Mouse (Mus musculus) forebrain, embryonic 16.5 days (tissue): Measurements from ENCODE around the gene Epb41. TPM values are rescaled to one million over a fixed set of nuclear protein-coding genes. Genes with fewer than 3 reads are reported as not detected.

Experiments used
- ATAC-seq: fragments of 200-750 bp; cut with Nextera tagmentation; 2 replicates; pipeline ENCODE4 v1.8.0; 2017; ENCODE audit warnings: mild to moderate bottlenecking, moderate library complexity
- H3K27ac ChIP-seq: fragments of 300-500 bp; sonication (generic); 2 replicates; pipeline ENCODE4 v1.5.1; 2014; ENCODE audit warnings: low read length, control low read depth
- H3K27me3 ChIP-seq: fragments of 300-500 bp; sonication (generic); replicated peaks from 2 replicates; pipeline ENCODE4 v1.6.1; 2014; ENCODE audit warnings: low read length; ENCODE audit not compliant: control insufficient read depth, insufficient read depth
- H3K36me3 ChIP-seq: fragments of 300-500 bp; sonication (generic); 2 replicates; pipeline ENCODE4 v1.6.1; 2014; ENCODE audit not compliant: control insufficient read depth, insufficient read depth
- H3K4me1 ChIP-seq: fragments of 300-500 bp; sonication (generic); replicated peaks from 2 replicates; pipeline ENCODE4 v1.6.1; 2014; ENCODE audit warnings: low read length; ENCODE audit not compliant: control insufficient read depth, insufficient read depth
- H3K4me2 ChIP-seq: fragments of 300-500 bp; sonication (generic); 2 replicates; pipeline ENCODE4 v1.6.1; 2014; ENCODE audit warnings: mild to moderate bottlenecking, low read length, control low read depth
- H3K4me3 ChIP-seq: fragments of 300-500 bp; sonication (generic); replicated peaks from 2 replicates; pipeline ENCODE4 v1.5.1; 2014; ENCODE audit warnings: mild to moderate bottlenecking, low read length, control low read depth
- H3K9ac ChIP-seq: fragments of 300-500 bp; sonication (generic); replicated peaks from 2 replicates; pipeline ENCODE4 v1.6.1; 2014; ENCODE audit warnings: low read depth, low read length, control low read depth
- H3K9me3 ChIP-seq: fragments of 300-500 bp; sonication (generic); 2 replicates; pipeline ENCODE4 v1.6.1; 2016; ENCODE audit warnings: low read length; ENCODE audit not compliant: control insufficient read depth
- WGBS: fragments of 180-500 bp; shearing (Covaris S2); extraction: QIAGEN DNeasy Blood & Tissue Kit; methylation state at CpG from one replicate; pipeline ENCODE4 v1.1.7; 2014; 5-methylcytosine and 5-hydroxymethylcytosine counted together
- polyA plus RNA-seq: library from polyadenylated mRNA; unstranded; fragments of >200 nt; fragmentation: Nextera tagmentation; extraction: Ambion mirVana; gene quantifications from 2 replicates; pipeline ENCODE4 v1.2.1, GENCODE M21; 2015

Epb41 gene
- polyA plus RNA-seq, 1 experiment from 2014 or later: 74.1 TPM

DNA sequence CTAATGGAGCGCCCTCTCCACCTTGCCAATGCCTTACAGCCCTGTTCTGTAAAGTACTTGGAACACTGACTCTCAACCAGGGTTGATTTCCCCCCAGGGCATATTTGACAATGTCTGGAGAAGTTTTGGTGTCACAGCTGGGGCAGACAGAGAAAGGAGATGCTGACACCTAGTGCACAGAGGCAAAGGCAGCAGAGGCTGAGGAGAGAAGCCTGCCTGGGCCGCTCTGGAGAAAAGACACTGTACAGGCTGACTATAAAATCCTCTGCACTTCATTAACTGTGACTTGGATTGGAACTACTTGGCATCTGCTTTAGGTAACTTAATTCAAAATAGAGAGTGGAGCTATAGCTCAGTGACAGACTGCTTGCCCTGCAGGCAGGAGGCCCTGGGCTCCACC, 106.2 kb downstream of the Epb41 start:
- ATAC-seq: no peak
- no peak overlapping the region for H3K9ac ChIP-seq
- WGBS: 73% methylated on average over 2 of the region's 2 CpGs
- H3K4me3 ChIP-seq: no peak overlapping the region
- peaks cover 10% of the 10 kb centered on the region; the same call in 1 of the 2 replicates for H3K36me3 ChIP-seq
- no peaks in the 10 kb centered on the region for H3K9me3 ChIP-seq
- H3K27me3 ChIP-seq: no peaks in the 10 kb centered on the region
- no peak overlapping the region for H3K27ac ChIP-seq
- H3K4me1 ChIP-seq: peaks cover 3% of the 10 kb centered on the region; the same call in 1 of the 2 replicates
- no peak overlapping the region for H3K4me2 ChIP-seq

DNA sequence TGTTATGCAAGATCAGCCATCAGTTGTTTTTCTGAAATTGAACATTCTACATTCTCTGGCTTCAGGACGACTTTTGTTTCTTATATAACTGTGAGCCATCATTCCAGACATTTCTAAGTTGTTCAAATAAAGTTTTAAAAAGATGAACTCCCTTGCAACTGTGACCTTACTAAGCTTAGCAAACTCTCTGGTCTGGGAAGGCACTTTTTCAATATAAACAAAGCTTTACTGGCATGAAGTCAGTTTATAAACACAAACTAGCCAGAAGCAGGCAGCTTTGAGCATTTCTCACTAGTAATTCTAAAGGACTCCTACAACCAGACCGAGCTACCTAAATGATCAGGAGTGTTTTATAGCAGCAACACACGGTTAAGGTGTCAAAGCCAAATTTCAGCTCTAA, 118.0 kb downstream of the Epb41 start:
- no peak overlapping the region for H3K4me3 ChIP-seq
- no peak overlapping the region for H3K27ac ChIP-seq
- ATAC-seq: no peak
- no peak overlapping the region for H3K4me2 ChIP-seq
- no peaks in the 10 kb centered on the region; the same call in 1 of the 2 replicates for H3K36me3 ChIP-seq
- WGBS: 88% methylated on average over 3 of the region's 3 CpGs
- no peaks in the 10 kb centered on the region for H3K4me1 ChIP-seq
- H3K9me3 ChIP-seq: no peaks in the 10 kb centered on the region
- H3K27me3 ChIP-seq: no peaks in the 10 kb centered on the region
- no peak overlapping the region for H3K9ac ChIP-seq

DNA sequence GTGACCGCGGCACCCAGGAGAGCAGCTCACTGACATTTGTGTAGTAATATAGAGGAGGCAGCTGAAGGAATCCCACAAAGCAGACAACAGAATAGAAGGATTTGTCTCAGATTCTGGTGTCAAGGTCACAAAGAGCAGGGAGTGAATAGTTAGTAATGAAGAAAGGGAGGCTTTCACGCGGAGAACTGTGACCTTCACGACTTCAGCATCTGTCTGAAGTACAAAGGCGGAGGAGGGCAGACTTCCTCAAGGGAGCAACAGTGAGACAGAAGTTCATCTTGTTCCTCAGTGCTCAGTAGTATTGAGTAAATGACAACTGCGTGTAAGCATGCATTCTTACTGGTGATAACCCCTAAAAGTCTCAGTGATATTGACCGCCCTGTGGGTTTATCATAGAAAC, 124.5 kb downstream of the Epb41 start:
- Histone ChIP-seq H3K4me3 (no peak overlapping the region), H3K4me1 (no peaks in the 10 kb centered on the region), H3K9ac (no peak overlapping the region), H3K27me3 (no peaks in the 10 kb centered on the region), H3K27ac (no peak overlapping the region), H3K9me3 (no peaks in the 10 kb centered on the region), H3K4me2 (no peak overlapping the region), H3K36me3 (no peaks in the 10 kb centered on the region)
- 56% methylated on average over 8 of the region's 8 CpGs for WGBS
- no peak for ATAC-seq

DNA sequence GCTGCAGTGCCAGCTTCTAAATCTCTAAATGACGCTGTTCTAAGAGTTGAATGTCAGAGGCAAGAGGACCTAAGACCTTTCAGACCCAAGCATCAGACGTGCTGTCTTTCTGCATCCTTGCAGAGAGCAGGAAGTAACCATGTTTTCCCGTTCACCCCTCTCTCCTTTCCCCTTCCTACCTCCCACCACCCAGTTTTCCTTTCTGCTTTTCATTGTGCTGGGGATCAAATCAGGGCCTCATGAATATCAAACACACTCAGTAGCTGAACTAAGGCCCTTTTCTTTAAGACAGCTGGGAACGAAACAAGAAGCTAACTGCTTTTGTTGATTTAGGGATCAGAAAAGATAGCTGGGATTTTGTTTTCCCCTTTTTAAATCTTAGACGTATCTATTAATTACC, 125.2 kb downstream of the Epb41 start:
- Histone ChIP-seq H3K4me2 (no peak overlapping the region), H3K4me1 (no peaks in the 10 kb centered on the region), H3K27ac (no peak overlapping the region), H3K27me3 (no peaks in the 10 kb centered on the region), H3K9me3 (no peaks in the 10 kb centered on the region), H3K36me3 (peaks cover under 1% of the 10 kb centered on the region; the same call in 1 of the 2 replicates), H3K4me3 (no peak overlapping the region), H3K9ac (no peak overlapping the region)
- ATAC-seq: no peak
- WGBS: 12% methylated on average over 5 of the region's 5 CpGs

DNA sequence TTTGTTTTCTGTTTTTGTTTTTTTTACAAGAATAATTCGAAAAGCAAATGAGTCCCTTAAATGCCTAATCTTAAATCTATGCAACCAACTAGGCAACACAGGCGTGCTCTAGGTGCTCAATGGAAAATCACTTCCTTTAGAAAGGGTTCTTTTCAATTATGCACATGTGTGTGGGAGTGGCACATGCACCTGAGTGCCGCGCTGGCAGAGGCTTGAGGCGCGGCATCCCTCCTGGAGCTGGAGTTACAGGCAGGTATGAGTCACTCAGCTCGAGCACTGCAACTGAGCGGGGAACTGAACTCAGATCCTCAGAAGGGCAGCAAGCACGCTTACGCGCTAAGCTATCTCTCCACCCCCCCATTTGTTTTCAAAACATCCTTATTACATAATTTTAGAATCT, 127.3 kb downstream of the Epb41 start:
- no peak overlapping the region for H3K4me3 ChIP-seq
- ATAC-seq: no peak
- H3K36me3 ChIP-seq: peaks cover 2% of the 10 kb centered on the region; the same call in 1 of the 2 replicates
- no peak overlapping the region for H3K27ac ChIP-seq
- no peaks in the 10 kb centered on the region for H3K4me1 ChIP-seq
- H3K4me2 ChIP-seq: no peak overlapping the region
- H3K27me3 ChIP-seq: no peaks in the 10 kb centered on the region
- 86% methylated on average over 11 of the region's 11 CpGs for WGBS
- no peaks in the 10 kb centered on the region for H3K9me3 ChIP-seq
- no peak overlapping the region for H3K9ac ChIP-seq

DNA sequence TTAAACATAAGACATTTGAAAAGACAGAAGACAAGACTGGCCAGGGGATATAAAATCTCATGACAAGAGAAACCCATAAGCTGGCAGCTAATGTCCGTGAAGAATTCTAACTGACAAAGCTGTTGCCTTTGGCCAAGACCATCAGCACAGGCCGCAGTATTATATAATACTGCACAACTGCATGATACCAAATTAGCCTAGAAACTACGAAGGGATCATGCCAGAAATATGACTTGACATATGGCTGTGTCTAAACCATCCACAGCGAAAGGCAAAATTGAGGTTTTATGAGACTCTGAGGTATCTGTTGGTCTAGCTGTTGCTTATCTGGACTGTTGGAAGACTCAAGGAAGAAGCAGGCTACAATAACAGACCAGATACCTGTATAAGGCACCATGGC, 134.3 kb downstream of the Epb41 start:
- H3K27me3 ChIP-seq: no peaks in the 10 kb centered on the region
- H3K27ac ChIP-seq: no peak overlapping the region
- ATAC-seq: no peak
- H3K36me3 ChIP-seq: peaks cover 2% of the 10 kb centered on the region; the same call in 1 of the 2 replicates
- no peak overlapping the region for H3K4me3 ChIP-seq
- H3K4me2 ChIP-seq: no peak overlapping the region
- no peaks in the 10 kb centered on the region for H3K9me3 ChIP-seq
- no peaks in the 10 kb centered on the region for H3K4me1 ChIP-seq
- WGBS: 92% methylated on average over 4 of the region's 4 CpGs
- no peak overlapping the region for H3K9ac ChIP-seq

DNA sequence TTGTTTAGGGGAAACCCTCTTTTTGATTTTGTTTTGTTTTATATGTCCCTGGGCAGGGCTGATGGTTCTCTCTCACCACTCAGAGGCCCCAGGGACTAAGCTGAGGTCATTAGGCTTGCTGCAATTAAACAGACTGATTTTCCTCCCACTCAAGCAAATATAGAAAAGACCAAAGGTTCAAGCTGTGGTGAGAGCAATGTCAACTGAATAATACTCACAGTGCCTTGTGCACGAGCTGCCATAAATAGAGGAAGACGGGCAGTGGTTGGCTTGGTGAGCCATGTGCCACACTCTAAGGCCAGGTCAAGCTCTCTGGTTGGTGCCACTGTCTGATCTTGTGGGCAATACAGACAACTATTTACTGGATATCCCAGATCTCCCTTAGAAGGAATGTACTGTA, 135.7 kb downstream of the Epb41 start:
- H3K36me3 ChIP-seq: no peaks in the 10 kb centered on the region
- no peaks in the 10 kb centered on the region for H3K27me3 ChIP-seq
- H3K27ac ChIP-seq: no peak overlapping the region
- H3K9me3 ChIP-seq: no peaks in the 10 kb centered on the region
- H3K4me2 ChIP-seq: no peak overlapping the region
- ATAC-seq: no peak
- no peak overlapping the region for H3K9ac ChIP-seq
- 67% methylated on average over 2 of the region's 2 CpGs for WGBS
- no peaks in the 10 kb centered on the region for H3K4me1 ChIP-seq
- H3K4me3 ChIP-seq: no peak overlapping the region

DNA sequence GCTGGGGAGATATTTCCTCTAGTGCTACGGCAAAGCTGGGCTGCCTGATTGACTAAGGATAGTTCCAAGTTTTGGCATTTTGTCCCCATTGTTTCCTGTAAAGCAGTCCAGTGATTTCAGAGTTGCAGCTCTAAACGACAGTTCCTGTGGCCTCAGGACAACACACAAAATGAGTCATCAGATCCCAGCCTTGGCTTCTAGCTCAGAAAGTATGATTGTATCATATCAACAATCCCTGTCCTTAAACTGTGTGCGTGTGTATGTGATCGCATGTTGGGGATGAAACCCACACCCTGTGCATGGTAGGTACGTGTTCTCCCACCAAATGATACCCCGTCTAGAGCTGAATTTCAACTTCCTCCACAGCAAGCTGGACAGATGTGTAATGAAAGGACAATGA, 146.0 kb downstream of the Epb41 start:
- no peak overlapping the region for H3K4me2 ChIP-seq
- H3K9ac ChIP-seq: no peak overlapping the region
- ATAC-seq: no peak
- H3K27ac ChIP-seq: no peak overlapping the region
- no peak overlapping the region for H3K4me3 ChIP-seq
- WGBS: 84% methylated on average over 6 of the region's 6 CpGs
- peaks cover 4% of the 10 kb centered on the region for H3K4me1 ChIP-seq
- peaks cover 15% of the 10 kb centered on the region; the same call in 1 of the 2 replicates for H3K36me3 ChIP-seq
- no peaks in the 10 kb centered on the region for H3K27me3 ChIP-seq
- H3K9me3 ChIP-seq: no peaks in the 10 kb centered on the region

DNA sequence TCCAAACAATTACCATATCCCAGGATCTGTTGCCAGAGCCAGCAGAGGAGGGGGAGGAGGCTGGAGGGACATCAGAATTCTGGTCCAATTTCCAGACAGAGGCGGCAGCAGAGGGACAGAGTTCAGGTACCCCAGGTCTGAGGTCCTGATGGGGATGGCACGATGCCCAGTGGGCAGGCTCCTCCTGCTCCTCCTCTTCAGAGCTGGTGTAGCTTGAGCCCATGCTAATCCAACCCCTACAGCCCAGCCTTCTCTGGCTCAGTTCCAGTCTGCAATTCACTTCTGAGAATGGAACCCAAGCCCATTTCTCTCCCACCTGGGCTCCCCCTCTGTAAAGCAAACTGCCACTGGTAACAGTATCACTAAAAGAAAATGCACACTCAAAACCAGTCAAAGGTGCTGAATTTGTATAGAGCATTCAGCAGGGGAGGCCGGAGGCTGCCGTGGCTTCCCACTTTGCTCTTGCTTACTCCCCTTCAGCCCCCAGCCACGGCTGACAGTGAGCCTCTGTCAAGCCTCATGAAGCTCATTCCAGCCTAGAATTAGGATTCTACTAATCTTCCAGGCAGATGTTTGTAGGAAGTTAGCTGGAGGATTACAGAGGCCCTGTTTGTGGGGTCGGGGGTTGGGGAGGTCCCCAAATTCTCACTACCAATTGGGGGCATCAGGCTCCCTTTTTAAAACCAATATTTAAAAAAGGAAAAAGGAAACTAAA, 150.9 kb downstream of the Epb41 start:
- no peak for ATAC-seq
- Histone ChIP-seq H3K27ac (no peak overlapping the region), H3K4me3 (no peak overlapping the region), H3K9ac (no peak overlapping the region), H3K36me3 (peaks cover 11% of the 10 kb centered on the region; the same call in 1 of the 2 replicates), H3K4me2 (no peak overlapping the region), H3K4me1 (peaks cover 25% of the 10 kb centered on the region), H3K9me3 (no peaks in the 10 kb centered on the region), H3K27me3 (peaks cover 41% of the 10 kb centered on the region)
- 41% methylated on average over 6 of the region's 6 CpGs for WGBS
